Mouse (Mus musculus): ENCODE data around the gene Gpr161. TPM values are rescaled to one million over a fixed set of nuclear protein-coding genes. Genes with fewer than 3 reads are reported as not detected.
"Not testable (repeated sequence)": the region's sequence is repeated elsewhere in the genome, so short reads cannot be mapped to it uniquely, and the experiment has no call there.

Gpr161 gene
- polyA plus RNA-seq, 1 experiment = 0.67 TPM

DNA sequence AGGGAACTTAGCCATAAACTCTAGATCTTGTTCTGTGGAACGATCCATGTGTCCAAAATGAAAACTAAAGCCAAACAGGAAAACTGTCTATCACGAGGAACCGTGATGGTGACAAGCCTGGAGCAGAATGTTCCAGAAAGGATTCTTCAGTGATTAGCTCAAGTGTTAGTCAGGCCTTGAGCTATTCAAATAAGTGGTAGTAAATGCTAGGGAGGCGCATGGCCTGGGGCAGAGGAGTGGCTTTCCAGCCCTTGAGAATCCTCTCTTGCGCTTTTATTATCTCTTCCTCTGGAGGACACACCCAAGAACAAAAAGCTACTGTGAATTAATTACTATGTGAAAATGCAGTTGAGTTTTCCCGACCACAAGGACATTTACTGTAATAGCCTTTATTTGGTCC is 4.0 kb upstream of the Gpr161 start:
- Histone ChIP-seq H3K4me1 (ENCODE audit: control insufficient read depth, insufficient read depth, insufficient read length, low read length) (no peaks in the 10 kb centered on the region), H3K4me3 (ENCODE audit: insufficient read depth, low read depth, low read length) (no peak overlapping the region), H3K27ac (replicated peaks; ENCODE audit: low read depth, low read length) (no peak overlapping the region)

DNA sequence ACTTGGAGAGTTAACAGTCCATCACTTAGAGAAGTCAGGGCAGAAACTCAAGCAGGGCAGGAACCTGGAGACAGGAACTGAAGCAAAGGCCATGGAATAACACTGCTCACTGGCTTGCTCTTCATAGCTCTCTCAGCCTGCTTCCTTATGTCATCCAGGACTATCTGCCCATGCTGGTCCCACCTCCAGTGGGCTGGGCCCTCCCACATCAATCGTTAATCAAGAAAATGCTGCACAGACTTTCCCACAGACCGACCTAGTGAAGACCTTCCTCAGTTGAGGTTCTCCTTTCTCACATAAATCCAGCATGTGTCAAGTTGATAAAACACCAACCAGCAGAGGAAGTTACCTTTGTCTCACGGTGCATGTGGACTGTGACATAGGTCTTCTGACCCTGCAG is 5.5 kb downstream of the Gpr161 start:
- no peaks in the 10 kb centered on the region for H3K4me1 ChIP-seq (ENCODE audit: control insufficient read depth, insufficient read depth, insufficient read length, low read length)
- H3K4me3 ChIP-seq (ENCODE audit: insufficient read depth, low read depth, low read length) = no peak overlapping the region
- no peak overlapping the region for H3K27ac ChIP-seq (replicated peaks; ENCODE audit: low read depth, low read length)

DNA sequence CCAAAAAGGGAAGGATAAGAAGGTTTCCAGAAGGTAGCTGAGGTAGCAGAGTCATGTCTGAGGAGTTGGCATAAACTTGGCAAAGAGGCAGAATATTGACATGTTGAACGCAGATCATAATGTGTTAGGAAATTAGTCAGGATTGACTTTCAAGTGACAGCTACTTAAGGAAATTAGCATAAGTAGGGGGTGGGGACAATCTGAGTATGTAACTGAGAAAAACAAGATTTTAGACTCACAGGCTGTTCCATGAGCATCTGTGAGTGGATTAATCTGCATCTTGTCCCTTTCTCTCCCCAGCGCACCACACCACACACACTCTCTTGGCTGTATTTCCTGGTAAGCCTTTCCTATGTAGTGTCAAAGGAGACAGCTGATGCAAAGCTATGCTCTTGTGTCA is 6.0 kb downstream of the Gpr161 start:
- H3K4me3 ChIP-seq (ENCODE audit: insufficient read depth, low read depth, low read length) = no peak overlapping the region

DNA sequence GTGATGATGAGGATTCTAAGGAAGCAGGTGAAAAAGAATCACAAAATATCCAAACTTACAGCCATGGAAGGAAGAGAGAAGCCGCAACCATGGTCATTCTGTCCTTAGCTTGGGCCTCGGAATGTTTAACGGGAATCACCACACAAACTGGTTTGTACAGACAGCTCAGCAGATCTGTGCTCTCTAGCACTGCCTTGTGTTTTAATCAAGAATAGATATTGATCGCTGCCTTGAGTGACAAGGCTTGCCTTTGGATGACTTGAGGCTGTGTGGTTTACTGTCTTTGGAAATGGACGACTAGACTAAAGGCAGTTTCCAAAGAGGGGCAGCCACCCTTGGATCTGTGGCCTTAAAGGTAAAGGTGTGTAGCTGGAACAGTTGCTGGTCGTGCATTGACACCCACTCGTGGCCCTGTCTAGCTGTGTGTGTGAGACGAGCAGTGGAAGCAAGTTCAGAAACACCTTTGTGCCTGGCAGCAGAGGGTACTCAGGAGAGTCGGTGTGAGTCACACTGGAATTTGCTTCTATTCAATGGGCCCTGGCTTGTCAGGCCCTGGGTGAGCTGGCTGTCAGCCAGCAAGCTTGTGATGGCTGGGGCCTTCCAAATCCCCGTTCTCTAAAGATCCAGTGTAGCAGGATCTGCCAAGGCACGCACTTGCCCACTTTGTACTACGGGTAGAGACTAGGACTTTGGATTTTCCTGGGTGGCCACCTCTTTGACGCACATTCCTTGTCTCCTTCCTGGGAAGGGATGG is 7.0 kb downstream of the Gpr161 start:
- no peaks in the 10 kb centered on the region for H3K4me1 ChIP-seq (ENCODE audit: control insufficient read depth, insufficient read depth, insufficient read length, low read length)
- no peak overlapping the region for H3K4me3 ChIP-seq (ENCODE audit: insufficient read depth, low read depth, low read length)
- H3K27ac ChIP-seq (replicated peaks; ENCODE audit: low read depth, low read length) = no peak overlapping the region

More for the DNA sequence above, 6.0 kb downstream of the Gpr161 start:
- Histone ChIP-seq H3K4me1 (ENCODE audit: control insufficient read depth, insufficient read depth, insufficient read length, low read length) (no peaks in the 10 kb centered on the region), H3K27ac (replicated peaks; ENCODE audit: low read depth, low read length) (no peak overlapping the region)

DNA sequence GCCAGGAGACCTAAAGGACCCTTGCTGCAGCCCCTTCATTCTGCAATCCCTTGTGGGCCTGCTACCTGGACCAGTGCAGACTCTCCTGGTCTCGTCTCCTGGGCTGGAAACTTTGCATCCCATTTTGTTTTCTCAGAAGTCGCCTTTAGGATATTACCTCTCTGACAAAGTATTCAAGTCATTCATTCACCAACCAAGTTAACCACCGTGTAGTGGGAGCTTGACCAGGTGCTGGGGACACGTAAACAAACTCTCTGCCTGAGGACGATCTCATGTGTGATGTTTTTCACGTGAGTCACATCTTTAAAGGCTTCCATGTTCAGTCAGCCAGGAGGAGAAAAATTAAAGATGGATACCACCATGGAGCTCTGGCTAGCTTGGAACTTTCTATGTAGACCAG is 7.6 kb downstream of the Gpr161 start:
- Histone ChIP-seq H3K4me1 (ENCODE audit: control insufficient read depth, insufficient read depth, insufficient read length, low read length) (no peaks in the 10 kb centered on the region), H3K4me3 (ENCODE audit: insufficient read depth, low read depth, low read length) (no peak overlapping the region), H3K27ac (replicated peaks; ENCODE audit: low read depth, low read length) (no peak overlapping the region)

DNA sequence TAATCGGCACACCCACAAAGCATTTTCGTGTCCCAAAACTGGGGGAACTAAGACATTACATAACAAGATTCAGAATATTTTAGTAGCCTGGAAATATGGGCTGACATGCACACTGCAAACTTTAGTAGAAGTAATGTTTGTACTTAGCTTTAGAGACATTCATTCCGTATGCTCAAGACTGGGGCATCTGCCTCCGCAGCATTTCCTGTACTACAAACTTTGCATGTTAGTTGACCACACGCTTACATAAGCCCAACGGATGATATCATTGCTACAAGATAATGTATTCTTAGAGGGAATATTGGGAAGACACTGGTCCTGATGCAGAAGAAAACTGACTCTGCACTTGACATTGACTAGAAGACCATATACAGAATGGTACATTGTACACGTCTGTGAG is 8.8 kb downstream of the Gpr161 start:
- H3K4me1 ChIP-seq (ENCODE audit: control insufficient read depth, insufficient read depth, insufficient read length, low read length) = no peaks in the 10 kb centered on the region
- H3K4me3 ChIP-seq (ENCODE audit: insufficient read depth, low read depth, low read length) = no peak overlapping the region
- no peak overlapping the region for H3K27ac ChIP-seq (replicated peaks; ENCODE audit: low read depth, low read length)

DNA sequence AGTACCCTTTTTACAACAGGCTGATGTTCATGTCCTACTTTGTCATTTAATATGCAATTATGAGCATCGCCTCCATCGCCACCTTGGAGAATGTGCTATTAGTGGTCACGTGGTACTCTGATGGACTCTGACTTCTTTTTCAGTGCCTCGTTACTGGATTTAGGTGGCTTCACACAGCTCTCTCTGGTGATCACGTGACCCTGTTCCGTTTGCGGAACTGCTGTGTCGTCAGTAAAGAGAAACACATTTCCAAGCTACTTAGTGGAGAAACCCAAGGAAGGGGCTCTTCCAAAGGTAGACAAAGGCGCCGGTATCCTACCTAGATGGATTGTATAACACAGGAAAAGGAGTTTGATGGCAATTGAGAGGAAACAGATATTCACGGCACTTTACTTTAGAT is 12.6 kb downstream of the Gpr161 start:
- Histone ChIP-seq H3K4me1 (ENCODE audit: control insufficient read depth, insufficient read depth, insufficient read length, low read length) (no peaks in the 10 kb centered on the region), H3K27ac (replicated peaks; ENCODE audit: low read depth, low read length) (no peak overlapping the region), H3K4me3 (ENCODE audit: insufficient read depth, low read depth, low read length) (no peak overlapping the region)

DNA sequence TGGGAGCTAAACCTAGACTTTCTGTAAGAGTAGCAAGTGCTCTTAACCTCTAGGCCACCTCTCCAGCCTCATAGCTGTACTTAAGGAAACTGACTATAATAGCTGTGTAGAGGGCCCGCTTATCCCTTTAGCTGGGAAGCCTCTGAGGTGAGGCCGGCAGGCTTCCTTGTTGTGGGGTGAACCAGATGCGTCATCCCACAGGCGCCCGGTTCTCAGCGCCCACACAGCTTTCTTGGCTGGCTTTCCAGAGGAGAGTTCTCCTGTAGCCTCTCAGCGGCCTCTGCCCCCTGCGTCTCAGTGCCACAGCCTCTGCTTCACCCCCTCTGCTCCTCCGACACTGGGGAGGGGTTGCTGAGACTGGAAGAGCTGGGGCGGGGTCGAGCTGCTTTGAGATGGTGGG is 20.8 kb downstream of the Gpr161 start:
- H3K4me3 ChIP-seq (ENCODE audit: insufficient read depth, low read depth, low read length) = no peak overlapping the region
- no peak overlapping the region for H3K27ac ChIP-seq (replicated peaks; ENCODE audit: low read depth, low read length)
- H3K4me1 ChIP-seq (ENCODE audit: control insufficient read depth, insufficient read depth, insufficient read length, low read length) = no peaks in the 10 kb centered on the region

DNA sequence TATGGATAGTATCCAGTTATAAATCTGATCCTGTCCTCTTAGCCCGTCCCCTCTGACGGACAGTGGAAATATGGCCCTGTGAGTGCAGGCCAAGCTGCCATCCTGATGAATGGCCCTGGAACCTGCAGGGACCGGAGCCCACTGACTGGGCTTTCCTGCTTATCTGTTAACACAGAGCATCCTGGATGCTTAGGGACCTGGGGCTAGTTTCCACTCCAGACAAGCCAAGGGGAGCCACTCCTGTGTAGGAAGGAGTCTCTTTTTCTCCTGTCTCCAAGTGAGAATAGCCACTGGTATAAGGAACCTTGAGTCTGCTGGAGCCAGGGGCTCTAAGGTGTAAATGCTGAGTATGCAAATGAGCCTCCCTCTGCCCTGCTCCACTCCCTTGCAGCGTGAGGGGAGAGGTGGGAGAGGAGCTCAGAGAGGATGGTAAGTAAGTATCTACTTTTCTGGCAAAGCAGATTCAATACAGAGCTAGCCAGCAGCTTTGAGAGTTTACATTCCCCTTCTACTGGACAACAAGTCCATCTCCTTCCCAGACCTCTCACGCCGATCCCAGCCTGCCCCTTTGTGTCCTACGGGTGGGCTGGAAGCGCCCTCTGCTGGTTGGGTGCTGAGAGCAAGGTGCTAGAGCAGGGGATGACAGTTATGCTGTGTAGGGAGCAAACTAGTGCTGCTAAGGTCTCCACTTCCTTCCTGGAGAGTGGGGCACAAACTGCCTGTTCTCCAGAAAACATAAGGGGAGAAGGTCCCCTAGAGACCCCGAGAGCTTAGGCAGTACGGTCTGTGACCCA is 24.7 kb downstream of the Gpr161 start:
- H3K27ac ChIP-seq (replicated peaks; ENCODE audit: low read depth, low read length) = no peak overlapping the region
- H3K4me1 ChIP-seq (ENCODE audit: control insufficient read depth, insufficient read depth, insufficient read length, low read length) = no peaks in the 10 kb centered on the region
- no peak overlapping the region for H3K4me3 ChIP-seq (ENCODE audit: insufficient read depth, low read depth, low read length)

DNA sequence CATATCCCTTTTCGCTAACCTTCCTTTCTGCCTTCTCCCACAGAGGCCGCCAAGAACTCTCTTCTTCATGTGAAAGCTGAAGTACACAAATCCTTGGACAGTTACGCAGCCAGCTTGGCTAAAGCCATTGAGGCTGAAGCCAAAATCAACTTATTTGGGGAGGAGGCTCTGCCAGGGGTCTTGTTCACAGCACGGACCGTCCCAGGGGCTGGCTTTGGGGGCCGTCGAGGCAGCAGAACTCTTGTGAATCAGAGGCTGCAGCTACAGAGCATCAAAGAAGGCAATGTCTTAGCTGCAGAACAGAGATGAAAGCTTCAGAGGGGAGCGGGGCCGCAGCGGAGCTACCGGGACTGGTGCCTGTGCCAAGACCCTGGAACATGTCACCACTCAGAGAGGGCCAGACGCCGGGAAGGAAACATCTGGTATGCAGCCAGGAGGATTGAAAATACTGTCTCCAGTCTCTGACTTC is 25.8 kb downstream of the Gpr161 start:
- no peaks in the 10 kb centered on the region for H3K4me1 ChIP-seq (ENCODE audit: control insufficient read depth, insufficient read depth, insufficient read length, low read length)
- H3K27ac ChIP-seq (replicated peaks; ENCODE audit: low read depth, low read length) = no peak overlapping the region
- H3K4me3 ChIP-seq (ENCODE audit: insufficient read depth, low read depth, low read length) = no peak overlapping the region

DNA sequence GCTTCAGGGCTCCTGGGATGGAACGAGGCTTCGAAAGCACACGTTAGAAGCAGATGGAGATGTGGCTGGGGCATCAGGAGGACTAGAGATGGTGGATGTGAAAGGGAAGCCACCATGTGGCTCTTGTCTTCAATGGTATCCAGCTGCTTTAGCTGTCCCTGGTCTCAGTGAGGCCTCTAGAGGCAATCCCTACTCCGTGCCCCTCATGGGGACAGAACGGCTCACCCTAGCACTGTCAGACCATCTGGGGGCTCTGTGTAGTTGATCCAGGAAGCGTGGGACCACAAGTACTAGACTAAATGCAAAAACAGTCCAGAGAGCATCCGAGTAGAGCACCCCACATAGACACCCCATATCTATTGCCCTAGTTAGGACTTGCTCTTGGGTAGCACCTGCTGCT is 26.3 kb downstream of the Gpr161 start:
- H3K27ac ChIP-seq (replicated peaks; ENCODE audit: low read depth, low read length) = no peak overlapping the region
- no peak overlapping the region for H3K4me3 ChIP-seq (ENCODE audit: insufficient read depth, low read depth, low read length)
- no peaks in the 10 kb centered on the region for H3K4me1 ChIP-seq (ENCODE audit: control insufficient read depth, insufficient read depth, insufficient read length, low read length)

DNA sequence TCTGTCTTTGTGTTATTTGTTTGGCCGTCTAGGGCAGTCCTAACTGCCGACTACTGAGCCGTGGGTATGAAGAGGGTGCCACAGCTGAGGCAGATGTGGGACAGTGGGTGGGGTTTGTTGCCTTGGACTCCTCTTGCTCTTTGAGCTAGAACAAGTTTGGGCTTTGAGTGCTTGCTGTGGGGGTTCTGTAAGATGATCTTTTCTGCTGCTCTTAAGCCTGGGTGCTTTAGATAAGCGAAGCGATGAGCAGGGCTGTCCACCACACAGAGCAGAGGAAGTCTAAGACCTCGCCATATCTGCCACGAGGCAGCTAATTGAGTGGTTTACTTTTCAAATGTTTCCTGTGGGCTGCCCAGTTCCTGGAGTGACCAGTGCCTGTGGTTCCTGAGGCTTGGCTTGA is 27.3 kb downstream of the Gpr161 start:
- Histone ChIP-seq H3K27ac (replicated peaks; ENCODE audit: low read depth, low read length) (no peak overlapping the region), H3K4me1 (ENCODE audit: control insufficient read depth, insufficient read depth, insufficient read length, low read length) (no peaks in the 10 kb centered on the region), H3K4me3 (ENCODE audit: insufficient read depth, low read depth, low read length) (no peak overlapping the region)

DNA sequence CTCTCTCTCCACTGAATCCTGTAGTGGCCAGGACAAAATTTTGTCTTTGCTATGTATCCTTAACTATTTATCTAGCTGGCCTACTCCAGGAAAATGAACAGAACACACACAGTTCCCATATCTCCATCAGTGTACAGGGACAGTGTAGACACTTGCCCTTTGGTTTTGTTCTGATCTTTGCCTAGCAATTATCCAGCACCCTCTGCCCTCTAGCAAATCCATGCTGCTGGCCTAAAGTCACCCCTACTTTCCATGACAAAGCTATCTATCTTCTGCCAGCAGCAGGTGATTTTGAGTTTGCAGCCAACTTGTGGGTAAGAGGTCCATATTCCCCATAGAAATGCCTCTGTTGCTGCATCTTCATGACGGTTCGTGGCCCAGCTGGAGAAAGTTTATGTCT is 31.8 kb downstream of the Gpr161 start:
- Histone ChIP-seq H3K4me1 (ENCODE audit: control insufficient read depth, insufficient read depth, insufficient read length, low read length) (no peaks in the 10 kb centered on the region), H3K27ac (replicated peaks; ENCODE audit: low read depth, low read length) (no peak overlapping the region), H3K4me3 (ENCODE audit: insufficient read depth, low read depth, low read length) (no peak overlapping the region)

DNA sequence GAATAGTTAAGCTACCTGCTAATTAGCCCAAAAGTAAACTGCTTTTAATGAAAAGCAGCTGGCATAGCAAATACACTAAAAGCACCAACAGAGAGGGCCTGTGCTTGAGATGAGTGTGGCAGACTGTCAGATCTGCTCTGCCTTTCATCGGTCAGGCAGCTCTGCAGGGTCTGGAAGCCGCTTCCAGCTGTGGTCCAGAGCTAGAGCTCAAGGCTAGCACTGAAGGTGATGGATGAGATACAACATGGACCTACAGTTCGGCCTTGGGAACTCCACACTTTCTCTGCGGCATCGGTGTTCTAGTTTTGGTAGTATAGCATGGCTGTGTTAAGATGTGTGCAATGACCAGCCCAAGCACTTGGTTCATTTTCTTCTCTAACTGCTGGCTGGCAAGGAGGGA is 32.2 kb downstream of the Gpr161 start:
- no peak overlapping the region for H3K27ac ChIP-seq (replicated peaks; ENCODE audit: low read depth, low read length)
- no peak overlapping the region for H3K4me3 ChIP-seq (ENCODE audit: insufficient read depth, low read depth, low read length)
- no peaks in the 10 kb centered on the region for H3K4me1 ChIP-seq (ENCODE audit: control insufficient read depth, insufficient read depth, insufficient read length, low read length)

DNA sequence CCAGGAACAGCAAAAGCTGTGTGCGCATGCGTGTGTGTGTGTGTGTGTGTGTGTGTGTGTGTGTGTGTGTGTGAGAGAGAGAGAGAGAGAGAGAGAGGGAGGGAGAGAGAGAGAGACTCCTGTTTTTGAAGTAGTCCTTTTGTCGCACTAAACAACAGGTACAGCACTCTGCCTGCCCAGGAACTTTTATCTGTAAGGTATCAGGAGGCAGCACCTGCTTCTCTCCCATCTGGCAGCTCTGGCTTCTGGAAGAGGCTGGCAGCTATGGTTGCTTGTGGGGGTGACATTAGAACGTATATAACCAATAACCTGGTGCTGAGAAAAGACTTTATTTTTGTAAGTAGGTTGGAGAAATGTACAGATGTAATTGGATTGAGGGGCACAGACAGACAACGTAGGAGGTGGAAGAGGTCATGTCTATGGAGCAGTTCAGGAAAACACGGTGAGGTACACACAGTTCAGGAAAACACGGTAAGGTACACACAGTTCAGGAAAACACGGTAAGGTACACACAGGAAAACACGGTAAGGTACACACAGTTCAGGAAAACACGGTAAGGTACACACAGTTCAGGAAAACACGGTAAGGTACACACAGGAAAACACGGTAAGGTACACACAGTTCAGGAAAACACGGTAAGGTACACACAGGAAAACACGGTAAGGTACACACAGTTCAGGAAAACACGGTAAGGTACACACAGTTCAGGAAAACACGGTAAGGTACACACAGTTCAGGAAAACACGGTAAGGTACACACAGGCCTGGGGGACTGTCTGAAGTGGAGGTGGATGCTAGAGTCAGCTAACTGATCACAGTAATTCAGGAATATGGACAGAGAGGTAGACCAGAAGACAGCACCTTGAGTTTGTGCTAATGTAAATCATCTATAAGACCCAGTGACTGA is 33.0 kb downstream of the Gpr161 start:
- H3K4me1 ChIP-seq (ENCODE audit: control insufficient read depth, insufficient read depth, insufficient read length, low read length) = not testable (repeated sequence)

More for the DNA sequence above, 33.0 kb downstream of the Gpr161 start:
- H3K27ac ChIP-seq (replicated peaks; ENCODE audit: low read depth, low read length); H3K4me3 ChIP-seq (ENCODE audit: insufficient read depth, low read depth, low read length): not testable (repeated sequence)

All from brown adipose tissue, adult 24 weeks (tissue).